Mouse (Mus musculus) C2C12 (cell line): ENCODE results near the gene Ccser1.

Source experiments
- CEBPB ChIP-seq: IDR thresholded peaks from one replicate; pipeline ENCODE4 v1.6.1; 2011; ENCODE audit warnings: low read depth, mild to moderate bottlenecking, control low read depth, moderate library complexity
- CTCF ChIP-seq: IDR thresholded peaks from one replicate; pipeline ENCODE4 v1.5.1; 2011; ENCODE audit not compliant: control insufficient read depth, insufficient read depth, insufficient read length
- MAX ChIP-seq: IDR thresholded peaks from one replicate; pipeline ENCODE4 v1.6.1; 2011; ENCODE audit warnings: mild to moderate bottlenecking, control low read depth
- MYOD1 ChIP-seq: IDR thresholded peaks from one replicate; pipeline ENCODE4 v1.6.1; 2011; ENCODE audit warnings: low read depth; ENCODE audit not compliant: control insufficient read depth, insufficient read length
- USF1 ChIP-seq: IDR thresholded peaks from one replicate; pipeline ENCODE4 v1.6.1; 2011; ENCODE audit warnings: low read depth, mild to moderate bottlenecking, control low read depth, moderate library complexity

DNA sequence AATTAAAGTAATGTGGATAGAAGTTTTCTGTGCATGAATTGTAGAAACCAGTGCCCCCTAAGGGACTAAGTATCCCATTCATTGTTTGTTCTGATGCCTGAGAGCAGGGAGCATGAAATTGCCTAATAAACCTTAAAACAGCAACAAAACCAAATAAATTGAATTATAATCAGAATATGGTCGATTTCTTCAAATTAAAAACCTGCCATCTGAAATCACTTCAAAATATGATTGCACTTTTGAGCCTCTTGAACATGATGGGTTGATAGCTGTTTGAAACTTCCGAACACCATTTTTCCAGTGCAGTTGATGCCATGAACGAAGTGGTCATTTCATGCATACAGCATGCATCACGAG lies 886.9 kb downstream of the Ccser1 start:
- TF ChIP-seq CTCF (no peak), MYOD1 (no peak), USF1 (no peak), MAX (no peak), CEBPB (no peak)
